Mouse (Mus musculus) hindbrain, embryonic 16.5 days (tissue): ENCODE measurements around the gene Vamp1. TPM values are rescaled to one million over a fixed set of nuclear protein-coding genes. Genes with fewer than 3 reads are reported as not detected.

ENCODE experiments used
- ATAC-seq: fragments of 200-750 bp; cut with Nextera tagmentation; 2 replicates; pipeline ENCODE4 v1.8.0; 2017; ENCODE audit warnings: moderate TSS enrichment, moderate library complexity
- H3K27ac ChIP-seq: fragments of 300-500 bp; sonication (generic); 2 replicates; pipeline ENCODE4 v1.5.1; 2014; ENCODE audit warnings: low read depth, mild to moderate bottlenecking, control low read depth, low read length, moderate library complexity
- H3K27me3 ChIP-seq: fragments of 300-500 bp; sonication (generic); replicated peaks from 2 replicates; pipeline ENCODE4 v1.6.1; 2014; ENCODE audit warnings: low read length; ENCODE audit not compliant: control insufficient read depth, insufficient read depth
- H3K36me3 ChIP-seq: fragments of 300-500 bp; sonication (generic); 2 replicates; pipeline ENCODE4 v1.6.1; 2014; ENCODE audit warnings: mild to moderate bottlenecking, low read length, moderate library complexity, mixed read lengths; ENCODE audit not compliant: control insufficient read depth, insufficient read depth
- H3K4me1 ChIP-seq: fragments of 300-500 bp; sonication (generic); 2 replicates; pipeline ENCODE4 v1.6.1; 2014; ENCODE audit warnings: low read depth, low read length; ENCODE audit not compliant: control insufficient read depth, insufficient read depth
- H3K4me2 ChIP-seq: fragments of 300-500 bp; sonication (generic); 2 replicates; pipeline ENCODE4 v1.6.1; 2014; ENCODE audit warnings: mild to moderate bottlenecking, low read length, control low read depth, moderate library complexity
- H3K4me3 ChIP-seq: fragments of 300-500 bp; sonication (generic); 2 replicates; pipeline ENCODE4 v1.5.1; 2014; ENCODE audit warnings: mild to moderate bottlenecking, low read length, control low read depth, moderate library complexity
- H3K9ac ChIP-seq: fragments of 300-500 bp; sonication (generic); 2 replicates; pipeline ENCODE4 v1.6.1; 2014; ENCODE audit warnings: low read depth, mild to moderate bottlenecking, control low read depth, low read length, moderate library complexity
- H3K9me3 ChIP-seq: fragments of 300-500 bp; sonication (generic); 2 replicates; pipeline ENCODE4 v1.6.1; 2014; ENCODE audit warnings: mild to moderate bottlenecking, low read length, moderate library complexity; ENCODE audit not compliant: control insufficient read depth
- WGBS: fragments of 180-500 bp; shearing (Covaris S2); extraction: QIAGEN DNeasy Blood & Tissue Kit; methylation state at CpG from one replicate; pipeline ENCODE4 v1.1.7; 2014; 5-methylcytosine and 5-hydroxymethylcytosine counted together
- polyA plus RNA-seq: library from polyadenylated mRNA; unstranded; fragments of >200 nt; fragmentation: Nextera tagmentation; extraction: Ambion mirVana; gene quantifications from 2 replicates; pipeline ENCODE4 v1.2.1, GENCODE M21; 2015

Gene Vamp1
- polyA plus RNA-seq, 1 experiment from 2014 or later, result 52.8 TPM

- WGBS, result 89% methylated on average over 20 of the region's 20 CpGs
These were observed 5.9 kb downstream of the Vamp1 start for GRCm38 (mm10) chr6:125221115-125221745.

GRCm38 (mm10) chr6:125222146-125222545 is 6.8 kb downstream of the Vamp1 start:
- 72% methylated on average over 2 of the region's 2 CpGs for WGBS
- Histone ChIP-seq H3K27me3 (no peaks in the 10 kb centered on the region), H3K4me2 (no peak overlapping the region), H3K27ac (no peak overlapping the region), H3K4me1 (no peaks in the 10 kb centered on the region), H3K4me3 (no peak overlapping the region), H3K9ac (no peak overlapping the region), H3K9me3 (no peaks in the 10 kb centered on the region), H3K36me3 (no peaks in the 10 kb centered on the region; the same call in 1 of the 2 replicates)
- no peak for ATAC-seq

More at GRCm38 (mm10) chr6:125221115-125221745, 5.9 kb downstream of the Vamp1 start:
- Histone ChIP-seq H3K4me3 (no peak overlapping the region), H3K27me3 (no peaks in the 10 kb centered on the region), H3K9me3 (no peaks in the 10 kb centered on the region), H3K4me1 (peaks cover 7% of the 10 kb centered on the region), H3K36me3 (no peaks in the 10 kb centered on the region; the same call in 1 of the 2 replicates), H3K27ac (no peak overlapping the region), H3K9ac (no peak overlapping the region), H3K4me2 (no peak overlapping the region)
- no peak for ATAC-seq

GRCm38 (mm10) chr6:125222577-125222976 is 7.2 kb downstream of the Vamp1 start:
- Histone ChIP-seq H3K9me3 (no peaks in the 10 kb centered on the region), H3K36me3 (no peaks in the 10 kb centered on the region; the same call in 1 of the 2 replicates), H3K4me3 (no peak overlapping the region), H3K27me3 (no peaks in the 10 kb centered on the region), H3K4me2 (no peak overlapping the region), H3K27ac (no peak overlapping the region), H3K9ac (no peak overlapping the region), H3K4me1 (no peaks in the 10 kb centered on the region)
- WGBS, result 91% methylated on average over 3 of the region's 3 CpGs
- no peak for ATAC-seq

- 86% methylated on average over 5 of the region's 5 CpGs for WGBS
- Histone ChIP-seq H3K4me3 (no peak overlapping the region), H3K27me3 (no peaks in the 10 kb centered on the region), H3K27ac (no peak overlapping the region), H3K36me3 (no peaks in the 10 kb centered on the region; the same call in 1 of the 2 replicates), H3K9ac (no peak overlapping the region), H3K4me2 (no peak overlapping the region), H3K4me1 (no peaks in the 10 kb centered on the region), H3K9me3 (no peaks in the 10 kb centered on the region)
- ATAC-seq, result no peak
These were observed 10.3 kb downstream of the Vamp1 start for GRCm38 (mm10) chr6:125225518-125226115.

- Histone ChIP-seq H3K36me3 (no peaks in the 10 kb centered on the region), H3K4me2 (peak overlapping the region; percentile 89), H3K27ac (peak overlapping the region; percentile 74; the same call in 1 of the 2 replicates), H3K4me1 (peaks cover 8% of the 10 kb centered on the region), H3K4me3 (no peak overlapping the region), H3K27me3 (no peaks in the 10 kb centered on the region), H3K9ac (peak overlapping the region; percentile 50), H3K9me3 (no peaks in the 10 kb centered on the region)
- ATAC-seq, result 0 out of 2 replicates have a peak, but pooled peaks have one; percentile 21
- 61% methylated on average over 9 of the region's 9 CpGs for WGBS
These were observed 15.2 kb downstream of the Vamp1 start for GRCm38 (mm10) chr6:125230571-125230970.

- Histone ChIP-seq H3K4me1 (peaks cover 8% of the 10 kb centered on the region), H3K9ac (peak within 1 kb of the TSS; percentile 73), H3K27me3 (no peaks in the 10 kb centered on the region), H3K36me3 (no peaks in the 10 kb centered on the region), H3K27ac (peak within 1 kb of the TSS; percentile 74), H3K4me2 (peak within 1 kb of the TSS; percentile 89), H3K9me3 (no peaks in the 10 kb centered on the region), H3K4me3 (peak within 1 kb of the TSS; percentile 49)
- WGBS, result 8% methylated on average over 16 of the region's 16 CpGs
- peak; percentile 87 for ATAC-seq
These were observed 16.0 kb downstream of the Vamp1 start, which contains the start of gene Tapbpl for GRCm38 (mm10) chr6:125231117-125232044. Tapbpl (minus strand) TSS chr6:125231860.

GRCm38 (mm10) chr6:125232045-125232437 is 16.7 kb downstream of the Vamp1 start:
- Histone ChIP-seq H3K4me3 (peak overlapping the region; percentile 49), H3K9me3 (no peaks in the 10 kb centered on the region), H3K4me1 (peaks cover 8% of the 10 kb centered on the region), H3K4me2 (peak overlapping the region; percentile 89), H3K9ac (peak overlapping the region; percentile 73; the same call in 1 of the 2 replicates), H3K27me3 (no peaks in the 10 kb centered on the region), H3K36me3 (no peaks in the 10 kb centered on the region), H3K27ac (peak overlapping the region; percentile 74; the same call in 1 of the 2 replicates)
- 52% methylated on average over 4 of the region's 4 CpGs for WGBS
- peak; percentile 26; the same call in 1 of the 2 replicates for ATAC-seq

- H3K9ac ChIP-seq, result no peak overlapping the region
- no peaks in the 10 kb centered on the region for H3K9me3 ChIP-seq
- H3K27ac ChIP-seq, result no peak overlapping the region
- H3K4me1 ChIP-seq, result peaks cover 8% of the 10 kb centered on the region
- H3K36me3 ChIP-seq, result no peaks in the 10 kb centered on the region
- H3K27me3 ChIP-seq, result no peaks in the 10 kb centered on the region
- no peak for ATAC-seq
- 73% methylated on average over 6 of the region's 6 CpGs for WGBS
- H3K4me2 ChIP-seq, result no peak overlapping the region
- H3K4me3 ChIP-seq, result no peak overlapping the region
These were observed 17.2 kb downstream of the Vamp1 start for GRCm38 (mm10) chr6:125232516-125232915.
